Mouse (Mus musculus) G1E (cell line): ENCODE data around the gene Pgc. TPM values are rescaled to one million over a fixed set of nuclear protein-coding genes. Genes with fewer than 3 reads are reported as not detected.

Experiments
- ATAC-seq: 2 replicates; pipeline ENCODE4 v1.8.0; 2016; ENCODE audit warnings: mild to moderate bottlenecking; ENCODE audit not compliant: insufficient number of reproducible peaks, poor library complexity, low FRiP score, severe bottlenecking; ENCODE audit errors: extremely low read depth
- DNase-seq: peaks from one replicate; pipeline ENCODE4 v3.0.0; 2012; ENCODE audit warnings: low spot score
- H3K27me3 ChIP-seq: 2 replicates; pipeline ENCODE4 v1.6.1; 2012; ENCODE audit warnings: mild to moderate bottlenecking, low read length, inconsistent platforms; ENCODE audit not compliant: insufficient read depth
- H3K36me3 ChIP-seq: replicated peaks from 2 replicates; pipeline ENCODE3; 2012; ENCODE audit warnings: mild to moderate bottlenecking, inconsistent platforms
- H3K4me1 ChIP-seq: 2 replicates; pipeline ENCODE4 v1.6.1; 2012; ENCODE audit warnings: low read depth, low read length, inconsistent platforms, mixed read lengths; ENCODE audit not compliant: insufficient read depth
- H3K4me3 ChIP-seq: 2 replicates; pipeline ENCODE4 v1.5.1; 2012; ENCODE audit warnings: low read depth, mild to moderate bottlenecking, inconsistent platforms, low read length, moderate library complexity, mixed read lengths
- H3K9me3 ChIP-seq: replicated peaks from 2 replicates; pipeline ENCODE4 v1.6.1; 2012; ENCODE audit warnings: inconsistent platforms
- CTCF ChIP-seq: IDR thresholded peaks from 2 replicates; pipeline ENCODE4 v1.5.1; 2012; ENCODE audit warnings: low read depth, low read length, inconsistent platforms, mixed read lengths
- GATA1 ChIP-seq: IDR thresholded peaks from 2 replicates; pipeline ENCODE4 v1.6.1; 2012; ENCODE audit warnings: borderline replicate concordance, low read length, inconsistent platforms, mixed read lengths
- GATA2 ChIP-seq: IDR thresholded peaks from 2 replicates; pipeline ENCODE4 v1.6.1; 2012; ENCODE audit warnings: low read depth, low read length, inconsistent platforms, borderline replicate concordance
- POLR2AphosphoS5 ChIP-seq: IDR thresholded peaks from 2 replicates; pipeline ENCODE4 v1.6.1; 2012; ENCODE audit warnings: low read depth, low read length, inconsistent platforms; ENCODE audit not compliant: insufficient replicate concordance
- TAL1 ChIP-seq: conservative IDR thresholded peaks from 2 replicates; pipeline ENCODE4 v1.6.1; 2012; ENCODE audit warnings: low read depth, low read length, inconsistent platforms, mixed read lengths
- polyA plus RNA-seq: library from polyadenylated mRNA; stranded (reverse); fragments of >175 nt; gene quantifications from 2 replicates; pipeline ENCODE4 v1.2.3, GENCODE M21; 2012
- total RNA-seq, 2 experiments: library from RNA; stranded (forward) in 1 of 2; stranded (reverse) in 1 of 2; fragments of 200-1000 nt in 1 of 2; fragments of >200 nt in 1 of 2; fragmentation: Nextera tagmentation in 1 of 2; gene quantifications; 2 replicates each; pipeline ENCODE4 v1.2.3; 2014 to 2017

The Pgc gene
- total and polyA plus RNA-seq, 3 experiments: not detected

DNA sequence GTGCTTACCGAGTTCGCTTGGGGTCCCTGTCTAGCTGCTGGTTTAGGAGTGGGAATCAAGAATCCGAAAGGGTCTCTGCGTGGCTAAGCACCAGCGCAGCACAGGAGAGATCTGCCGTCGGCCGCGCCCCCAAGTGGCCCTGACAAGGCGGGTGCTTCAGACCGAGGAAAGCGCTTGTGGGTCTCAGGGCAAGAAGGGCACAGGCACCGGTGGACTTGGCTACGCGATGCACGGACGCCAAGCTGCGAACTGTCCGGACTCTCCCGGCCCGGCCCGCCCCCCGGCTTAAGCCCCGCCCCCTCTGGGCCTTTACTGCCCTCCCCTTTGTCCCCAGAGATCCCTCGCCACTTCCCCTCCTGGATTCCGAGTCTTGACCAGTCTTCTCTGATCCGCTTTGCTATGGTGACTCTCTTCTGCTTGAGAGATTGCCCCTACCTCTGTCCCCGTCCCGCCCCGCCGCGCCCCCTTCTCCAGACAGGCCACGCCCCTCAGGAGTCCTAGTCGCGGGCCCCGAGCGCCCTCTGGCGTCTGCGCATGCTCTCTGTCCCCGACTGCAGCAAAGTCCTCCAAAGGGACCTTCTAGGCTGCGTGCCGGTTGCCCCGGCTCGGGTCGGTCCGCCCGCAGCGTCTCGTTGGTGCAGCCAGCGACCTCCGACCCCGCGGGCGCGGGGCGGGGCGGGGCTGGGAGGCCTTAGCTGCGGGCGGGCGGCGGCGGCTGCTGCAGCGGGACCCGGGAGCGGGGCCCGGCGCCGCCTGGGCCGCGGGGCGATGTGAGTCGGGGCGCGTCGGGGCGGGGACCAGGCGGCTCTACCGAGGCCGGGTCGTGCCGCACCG lies 31.9 kb upstream of the Pgc start, which contains the start of gene Prickle4:
Prickle4 (minus strand) TSS at position 234 of the 834 bp plus-strand sequence.
- ATAC-seq: peak; percentile 80
- peaks cover 33% of the 10 kb centered on the region for H3K27me3 ChIP-seq
- peaks cover 33% of the 10 kb centered on the region for H3K4me1 ChIP-seq
- H3K36me3 ChIP-seq: peaks cover 28% of the 10 kb centered on the region
- TF ChIP-seq CTCF (no peak), GATA2 (no peak), GATA1 (no peak), POLR2AphosphoS5 (no peak), TAL1 (no peak)
- DNase-seq: peak; percentile 93
- no peaks in the 10 kb centered on the region for H3K9me3 ChIP-seq
- peak within 1 kb of the TSS; percentile 75 for H3K4me3 ChIP-seq

- Histone ChIP-seq H3K4me3 (peak overlapping the region; percentile 75), H3K9me3 (no peaks in the 10 kb centered on the region), H3K36me3 (peaks cover 26% of the 10 kb centered on the region), H3K4me1 (peaks cover 30% of the 10 kb centered on the region), H3K27me3 (peaks cover 38% of the 10 kb centered on the region)
- DNase-seq: peak; percentile 36
- no peak for ATAC-seq
- no peak for TF ChIP-seq GATA1
- no peak for TF ChIP-seq POLR2AphosphoS5
- no peak for TF ChIP-seq TAL1
- no peak for TF ChIP-seq CTCF
- no peak for TF ChIP-seq GATA2
Observed at GRCm38 (mm10) chr17:47695337-47695710, 31.3 kb upstream of the Pgc start.

DNA sequence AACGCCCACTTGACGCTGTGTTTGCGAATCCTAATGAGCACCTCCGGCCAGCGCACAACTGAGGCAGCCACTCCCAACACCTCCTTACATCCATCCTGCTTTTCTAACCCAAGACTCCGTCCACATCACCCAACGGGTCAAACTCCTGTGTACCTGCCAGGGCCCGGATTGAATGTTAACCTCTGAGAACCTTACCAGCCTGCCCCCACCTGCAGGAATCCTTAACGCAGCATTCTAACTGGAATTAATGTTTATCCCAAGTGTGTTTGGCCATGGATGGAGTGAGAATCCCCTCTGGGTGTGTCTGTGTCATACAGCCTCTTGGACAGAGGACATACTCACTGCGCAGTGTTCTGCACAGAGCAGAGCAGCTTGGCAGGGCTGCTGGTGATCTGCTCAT lies 28.5 kb upstream of the Pgc start:
- peaks cover 40% of the 10 kb centered on the region for H3K27me3 ChIP-seq
- H3K4me3 ChIP-seq: no peak overlapping the region
- H3K36me3 ChIP-seq: peaks cover 16% of the 10 kb centered on the region
- no peaks in the 10 kb centered on the region for H3K9me3 ChIP-seq
- ATAC-seq (no peak), DNase-seq (no peak)
- TF ChIP-seq GATA1 (no peak), TAL1 (no peak), GATA2 (no peak), POLR2AphosphoS5 (no peak), CTCF (no peak)
- H3K4me1 ChIP-seq: peaks cover 23% of the 10 kb centered on the region

GRCm38 (mm10) chr17:47699055-47699454 lies 27.6 kb upstream of the Pgc start:
- no peak overlapping the region for H3K4me3 ChIP-seq
- no peak for ATAC-seq
- TF ChIP-seq GATA1 (no peak), POLR2AphosphoS5 (no peak), GATA2 (no peak), CTCF (no peak), TAL1 (no peak)
- H3K4me1 ChIP-seq: peaks cover 17% of the 10 kb centered on the region
- peaks cover 10% of the 10 kb centered on the region for H3K36me3 ChIP-seq
- no peaks in the 10 kb centered on the region for H3K9me3 ChIP-seq
- H3K27me3 ChIP-seq: peaks cover 42% of the 10 kb centered on the region
- no peak for DNase-seq

- peaks cover 37% of the 10 kb centered on the region for H3K27me3 ChIP-seq
- H3K4me3 ChIP-seq: no peak overlapping the region
- DNase-seq (no peak), ATAC-seq (no peak)
- H3K36me3 ChIP-seq: peaks cover 10% of the 10 kb centered on the region
- H3K4me1 ChIP-seq: 0 out of 2 replicates have a peak, but pooled peaks cover 6% of the 10 kb centered on the region
- H3K9me3 ChIP-seq: no peaks in the 10 kb centered on the region
- TF ChIP-seq POLR2AphosphoS5: no peak
- no peak for TF ChIP-seq GATA1
- no peak for TF ChIP-seq GATA2
- TF ChIP-seq CTCF: no peak
- TF ChIP-seq TAL1: no peak
Observed at GRCm38 (mm10) chr17:47701793-47702192, 24.8 kb upstream of the Pgc start.

DNA sequence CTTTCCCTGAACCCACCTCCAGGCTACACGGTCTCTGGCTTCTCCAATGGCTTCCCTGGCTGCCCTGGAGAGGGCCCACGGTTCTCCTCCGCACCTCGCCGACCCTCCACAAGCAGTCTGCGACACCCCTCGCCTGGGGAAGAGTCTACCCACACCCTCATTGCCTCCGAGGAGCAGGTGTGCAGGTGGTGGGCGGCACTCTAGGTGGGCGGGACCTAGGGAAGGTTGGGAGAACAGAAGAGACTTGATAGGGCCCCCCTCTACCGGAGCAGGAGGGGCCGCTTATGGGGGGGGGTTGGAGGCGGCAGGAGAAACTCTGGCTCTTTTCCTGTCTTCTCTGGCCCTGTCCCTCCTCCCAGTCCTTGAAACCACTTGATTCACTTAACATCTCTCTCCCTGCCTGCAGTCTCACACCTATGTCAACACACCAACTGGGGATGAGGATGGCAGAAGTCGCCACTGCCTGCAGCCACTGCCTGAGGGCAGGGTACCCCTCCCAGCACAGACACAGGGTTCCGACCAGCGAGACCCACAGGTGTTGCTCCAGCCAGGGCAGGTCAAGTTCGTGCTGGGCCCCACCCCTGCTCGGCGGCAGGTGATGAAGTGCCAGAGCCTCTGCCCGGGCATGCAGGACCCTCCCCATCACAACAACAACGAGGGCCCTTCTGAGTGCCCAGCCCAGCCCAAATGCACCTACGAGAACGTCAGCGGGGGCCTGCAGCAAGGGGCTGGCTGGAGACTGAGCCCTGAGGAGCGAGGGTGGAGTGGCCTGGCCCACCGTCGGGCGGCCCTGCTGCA lies 23.9 kb upstream of the Pgc start:
- DNase-seq: no peak
- Histone ChIP-seq H3K4me1 (0 out of 2 replicates have a peak, but pooled peaks cover 6% of the 10 kb centered on the region), H3K27me3 (peaks cover 38% of the 10 kb centered on the region), H3K36me3 (peaks cover 10% of the 10 kb centered on the region), H3K9me3 (no peaks in the 10 kb centered on the region), H3K4me3 (no peak overlapping the region)
- TF ChIP-seq POLR2AphosphoS5 (no peak), CTCF (no peak), TAL1 (no peak), GATA2 (no peak), GATA1 (no peak)
- no peak; the same call in 1 of the 2 replicates for ATAC-seq
